Mouse (Mus musculus) intestine, postnatal 0 days (tissue): ENCODE results near the gene Espl1. TPM values are rescaled to one million over a fixed set of nuclear protein-coding genes. Genes with fewer than 3 reads are reported as not detected.

Experiments
- ATAC-seq: fragments of 200-750 bp; cut with Nextera tagmentation; 2 replicates; pipeline ENCODE4 v1.8.0; 2017; ENCODE audit warnings: mild to moderate bottlenecking, moderate TSS enrichment, moderate library complexity
- H3K27ac ChIP-seq: fragments of 300-500 bp; sonication (generic); 2 replicates; pipeline ENCODE4 v1.5.1; 2014; ENCODE audit warnings: mild to moderate bottlenecking, low read depth, low read length, moderate library complexity
- H3K27me3 ChIP-seq: fragments of 300-500 bp; sonication (generic); replicated peaks from 2 replicates; pipeline ENCODE4 v1.6.1; 2014; ENCODE audit warnings: low read length, mixed read lengths; ENCODE audit not compliant: control insufficient read depth, insufficient read depth
- H3K36me3 ChIP-seq: fragments of 300-500 bp; sonication (generic); 2 replicates; pipeline ENCODE4 v1.6.1; 2014; ENCODE audit warnings: mild to moderate bottlenecking, moderate library complexity; ENCODE audit not compliant: control insufficient read depth, insufficient read depth
- H3K4me1 ChIP-seq: fragments of 300-500 bp; sonication (generic); replicated peaks from 2 replicates; pipeline ENCODE4 v1.6.1; 2014; ENCODE audit warnings: antibody characterized with exemption, low read length, mixed read lengths; ENCODE audit not compliant: control insufficient read depth, insufficient read depth
- H3K4me2 ChIP-seq: fragments of 300-500 bp; sonication (generic); replicated peaks from 2 replicates; pipeline ENCODE4 v1.6.1; 2014; ENCODE audit warnings: low read depth, mild to moderate bottlenecking, moderate library complexity
- H3K4me3 ChIP-seq: fragments of 300-500 bp; sonication (generic); 2 replicates; pipeline ENCODE4 v1.5.1; 2014; ENCODE audit warnings: low read depth, low read length
- H3K9ac ChIP-seq: fragments of 300-500 bp; sonication (generic); 2 replicates; pipeline ENCODE4 v1.6.1; 2014; ENCODE audit warnings: mild to moderate bottlenecking, low read depth, low read length
- H3K9me3 ChIP-seq: fragments of 300-500 bp; sonication (generic); 2 replicates; pipeline ENCODE4 v1.6.1; 2016; ENCODE audit warnings: mixed run types; ENCODE audit not compliant: control insufficient read depth
- CTCF ChIP-seq: sonication (generic); IDR thresholded peaks from 2 replicates; pipeline ENCODE4 v1.5.1; 2016; ENCODE audit warnings: low read depth, mild to moderate bottlenecking, control low read depth, antibody characterized with exemption, moderate library complexity
- WGBS: fragments of 180-500 bp; shearing (Covaris S2); extraction: QIAGEN DNeasy Blood & Tissue Kit; methylation state at CpG from one replicate; pipeline ENCODE4 v1.1.7; 2014; 5-methylcytosine and 5-hydroxymethylcytosine counted together
- polyA plus RNA-seq: library from polyadenylated mRNA; unstranded; fragments of >200 nt; fragmentation: Nextera tagmentation; extraction: Ambion mirVana; gene quantifications from 2 replicates; pipeline ENCODE4 v1.2.1, GENCODE M21; 2015

Espl1 gene
- polyA plus RNA-seq, 1 experiment from 2014 or later: 5.4 TPM

DNA sequence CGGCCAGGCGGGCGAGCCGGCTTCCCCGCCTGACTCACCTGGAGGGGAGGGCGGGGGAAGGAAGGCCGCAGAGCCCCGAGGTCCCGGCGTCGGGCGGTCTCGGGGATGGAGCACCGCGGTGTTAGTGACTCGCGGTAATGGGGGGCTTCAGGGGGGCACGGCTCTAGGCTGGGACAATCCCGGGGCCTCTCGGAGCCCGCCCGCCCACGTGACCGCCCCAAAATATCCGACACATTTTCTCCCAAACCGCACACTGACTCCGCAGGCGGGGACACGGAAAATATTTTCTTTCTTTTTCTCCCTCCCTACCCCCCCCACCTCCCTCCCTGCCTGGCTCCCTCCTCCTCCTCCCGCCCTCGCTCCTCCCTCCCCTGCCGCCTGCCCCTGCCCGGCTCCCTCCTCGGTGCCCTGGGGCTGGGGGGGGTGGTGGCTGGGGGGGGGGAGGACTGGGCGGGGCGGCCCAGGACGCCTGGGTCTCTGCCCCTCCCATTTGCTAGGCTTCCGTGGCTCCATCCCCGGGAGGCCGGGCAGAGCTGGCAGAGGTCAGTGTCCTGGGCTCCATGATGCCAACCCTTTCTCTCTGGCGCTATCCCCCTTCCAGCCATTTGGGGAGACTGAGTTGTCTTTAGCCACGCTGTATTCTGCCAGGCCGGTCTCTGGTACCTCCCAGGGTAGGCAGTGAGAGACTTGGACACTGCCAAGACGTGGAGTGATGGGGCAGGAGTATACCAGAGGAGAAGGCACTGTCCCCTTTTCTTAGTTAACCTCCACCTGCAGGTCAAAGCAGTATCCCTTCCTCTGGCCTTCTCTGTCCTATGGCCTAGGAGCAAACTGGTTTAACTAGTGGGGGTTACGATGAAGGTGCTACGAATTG is 38.6 kb upstream of the Espl1 start, which contains the start of gene Rarg:
Gene Rarg, minus strand, starts transcription at position 316 of the 874 bp plus-strand sequence.
- Histone ChIP-seq H3K9ac (peak within 1 kb of the TSS; percentile 34; the same call in 1 of the 2 replicates), H3K27me3 (peaks cover 12% of the 10 kb centered on the region; the same call in 1 of the 2 replicates), H3K4me1 (peaks cover 4% of the 10 kb centered on the region; the same call in 1 of the 2 replicates), H3K4me3 (peak within 1 kb of the TSS; percentile 62), H3K4me2 (peak within 1 kb of the TSS; percentile 95), H3K9me3 (no peaks in the 10 kb centered on the region), H3K27ac (no peak within 1 kb of the TSS), H3K36me3 (no peaks in the 10 kb centered on the region)
- 2% methylated on average over 35 of the region's 46 CpGs for WGBS
- ATAC-seq: peak; percentile 23
- no peak for TF ChIP-seq CTCF

DNA sequence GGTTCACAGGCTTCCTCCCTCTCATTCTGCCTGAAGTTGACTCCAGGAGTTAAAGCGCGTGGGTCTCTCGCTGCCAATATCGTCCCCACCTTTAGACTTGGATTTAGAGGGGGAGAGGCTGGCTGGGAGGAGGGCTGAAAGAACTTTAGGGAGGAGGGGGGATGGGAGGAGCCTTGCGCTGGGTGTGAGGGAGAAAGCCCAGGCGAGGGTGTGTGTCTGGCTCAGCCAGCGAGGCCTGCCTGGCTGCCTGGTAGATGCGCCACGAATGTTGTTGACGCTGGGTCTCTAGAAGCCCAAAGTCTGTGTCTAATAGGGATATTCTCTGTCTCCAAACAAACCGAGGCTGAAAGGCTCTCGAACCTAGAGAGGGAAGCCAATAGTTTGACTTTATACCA is 38.0 kb upstream of the Espl1 start:
- Histone ChIP-seq H3K9ac (no peak overlapping the region), H3K27me3 (peaks cover 12% of the 10 kb centered on the region; the same call in 1 of the 2 replicates), H3K4me2 (peak overlapping the region; percentile 95), H3K9me3 (no peaks in the 10 kb centered on the region), H3K4me1 (peaks cover 4% of the 10 kb centered on the region; the same call in 1 of the 2 replicates), H3K36me3 (no peaks in the 10 kb centered on the region), H3K27ac (no peak overlapping the region), H3K4me3 (no peak overlapping the region)
- peak; percentile 20; the same call in 1 of the 2 replicates for ATAC-seq
- WGBS: 20% methylated on average over 12 of the region's 12 CpGs
- no peak for TF ChIP-seq CTCF

DNA sequence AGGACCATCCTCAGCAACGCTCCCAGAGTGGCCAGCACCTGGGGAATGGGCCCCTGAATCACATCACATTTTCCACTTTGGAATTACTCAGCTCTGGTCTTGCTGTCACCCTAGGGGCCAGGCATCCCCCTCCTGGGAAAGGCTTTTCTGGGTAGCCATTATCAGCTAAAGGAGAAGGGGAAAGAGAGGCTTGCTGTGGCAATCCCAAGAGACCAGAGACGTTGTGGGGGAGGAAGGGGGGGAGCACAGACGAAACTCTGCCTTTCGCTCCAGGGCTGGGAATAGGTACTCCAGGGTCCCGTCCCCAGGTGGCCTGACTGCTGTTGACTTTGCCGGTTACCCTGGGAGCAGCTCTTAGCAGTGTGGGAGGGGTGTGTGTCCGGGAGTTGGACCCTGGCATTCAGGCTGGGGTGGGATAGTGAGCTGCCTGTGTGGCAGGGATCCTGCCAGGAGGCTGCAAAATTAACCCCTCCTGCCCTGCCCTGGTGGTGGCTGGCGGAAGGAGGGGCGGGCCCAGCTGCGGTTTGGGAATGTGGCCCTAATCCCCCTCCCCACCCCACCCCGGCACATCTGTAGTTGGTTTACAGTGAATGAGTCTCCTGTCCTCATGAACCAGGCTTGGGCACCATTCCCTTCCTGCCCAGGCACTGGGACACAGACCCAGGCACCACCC is 37.3 kb upstream of the Espl1 start:
- H3K27me3 ChIP-seq: peaks cover 12% of the 10 kb centered on the region; the same call in 1 of the 2 replicates
- no peaks in the 10 kb centered on the region for H3K9me3 ChIP-seq
- no peaks in the 10 kb centered on the region for H3K36me3 ChIP-seq
- 39% methylated on average over 11 of the region's 11 CpGs for WGBS
- H3K4me1 ChIP-seq: peaks cover 4% of the 10 kb centered on the region; the same call in 1 of the 2 replicates
- TF ChIP-seq CTCF: no peak
- H3K9ac ChIP-seq: no peak overlapping the region
- H3K4me3 ChIP-seq: no peak overlapping the region
- no peak overlapping the region for H3K27ac ChIP-seq
- no peak overlapping the region for H3K4me2 ChIP-seq
- ATAC-seq: no peak

DNA sequence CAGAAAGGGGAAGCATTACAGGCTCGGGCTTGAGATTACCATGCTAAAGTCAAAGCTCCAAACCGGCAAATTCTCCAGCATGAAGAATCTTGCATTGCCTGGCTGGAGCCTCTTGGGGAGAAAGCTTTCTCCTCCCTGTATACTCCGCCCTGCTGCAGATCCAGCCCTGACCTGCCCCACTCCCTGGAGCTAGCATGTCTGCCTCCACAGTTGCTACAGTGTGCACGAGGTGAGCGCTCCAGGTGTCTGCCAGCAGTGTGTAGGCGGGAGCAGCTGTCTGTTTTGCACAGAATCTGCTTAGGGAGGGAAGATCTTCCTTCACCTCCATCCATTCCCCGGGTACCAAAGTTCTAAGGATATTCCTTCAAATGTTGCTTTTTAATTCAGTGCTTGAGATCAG is 33.5 kb upstream of the Espl1 start:
- Histone ChIP-seq H3K4me3 (no peak overlapping the region), H3K4me1 (0 out of 2 replicates have a peak, but pooled peaks cover 2% of the 10 kb centered on the region), H3K27ac (no peak overlapping the region), H3K36me3 (no peaks in the 10 kb centered on the region), H3K9me3 (no peaks in the 10 kb centered on the region), H3K4me2 (no peak overlapping the region), H3K9ac (no peak overlapping the region), H3K27me3 (0 out of 2 replicates have a peak, but pooled peaks cover under 1% of the 10 kb centered on the region)
- TF ChIP-seq CTCF: no peak
- 42% methylated on average over 7 of the region's 7 CpGs for WGBS
- ATAC-seq: no peak

DNA sequence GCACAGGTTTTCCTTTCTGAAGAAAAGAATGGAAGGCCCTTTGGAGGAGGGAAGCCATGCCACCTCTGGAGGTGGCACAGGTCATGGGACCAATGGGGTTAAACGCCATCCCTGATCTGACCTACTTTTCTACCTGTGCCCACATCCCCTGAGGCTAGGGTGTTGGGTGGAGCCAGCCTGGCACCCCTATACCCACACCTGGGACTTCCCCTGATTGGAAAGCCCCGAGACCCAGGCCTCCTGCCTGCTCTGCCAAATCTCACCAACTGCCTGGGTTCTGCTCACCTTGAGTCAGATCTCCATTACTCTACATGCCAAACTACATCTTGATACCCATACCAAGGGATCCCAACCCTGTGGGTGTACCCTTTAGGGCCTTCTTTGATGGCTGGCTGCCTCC is 33.0 kb upstream of the Espl1 start:
- no peaks in the 10 kb centered on the region for H3K4me1 ChIP-seq
- no peak for ATAC-seq
- no peaks in the 10 kb centered on the region for H3K36me3 ChIP-seq
- no peak overlapping the region for H3K27ac ChIP-seq
- H3K27me3 ChIP-seq: no peaks in the 10 kb centered on the region
- no peak overlapping the region for H3K9ac ChIP-seq
- TF ChIP-seq CTCF: no peak
- H3K4me2 ChIP-seq: no peak overlapping the region
- no peak overlapping the region for H3K4me3 ChIP-seq
- H3K9me3 ChIP-seq: no peaks in the 10 kb centered on the region
- WGBS: 83% methylated on average over 2 of the region's 2 CpGs

DNA sequence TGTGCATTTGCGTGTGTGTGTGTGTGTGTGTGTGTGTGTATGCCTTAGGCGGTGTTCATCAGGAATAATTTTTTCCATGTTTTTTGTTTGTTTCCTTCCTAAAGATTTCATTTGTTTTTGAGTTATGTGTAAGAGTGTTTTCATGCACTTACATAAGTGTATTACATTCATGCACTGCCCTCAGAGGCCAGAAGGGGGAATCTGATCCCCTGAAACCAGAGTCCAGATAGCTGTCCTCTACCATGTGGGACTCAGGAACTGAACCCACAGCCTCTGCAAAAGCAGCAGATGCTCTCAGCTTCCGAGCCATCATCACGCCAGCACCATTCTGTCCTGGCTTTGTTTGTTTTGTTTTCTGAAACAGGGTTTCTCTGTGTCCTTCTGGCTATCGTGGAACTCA is 30.5 kb upstream of the Espl1 start:
- Histone ChIP-seq H3K9ac (no peak overlapping the region), H3K27me3 (no peaks in the 10 kb centered on the region), H3K9me3 (no peaks in the 10 kb centered on the region), H3K4me3 (no peak overlapping the region), H3K36me3 (no peaks in the 10 kb centered on the region), H3K27ac (no peak overlapping the region), H3K4me1 (no peaks in the 10 kb centered on the region), H3K4me2 (no peak overlapping the region)
- no peak for ATAC-seq
- TF ChIP-seq CTCF: peak; percentile 48
- 83% methylated on average over 5 of the region's 5 CpGs for WGBS
